Mouse (Mus musculus) forebrain, embryonic 13.5 days (tissue): Measurements from ENCODE around the gene Vapa. TPM values are rescaled to one million over a fixed set of nuclear protein-coding genes. Genes with fewer than 3 reads are reported as not detected.
A peak's percentile ranks its signal among the peaks of the same experiment; 100 is the strongest.
"Not testable (repeated sequence)": the region's sequence is repeated elsewhere in the genome, so short reads cannot be mapped to it uniquely, and the experiment has no call there.

ENCODE experiments used
- ATAC-seq: fragments of 200-750 bp; cut with Nextera tagmentation; 2 replicates; pipeline ENCODE4 v1.8.0; 2017
- H3K27ac ChIP-seq: fragments of 300-500 bp; sonication (generic); 2 replicates; pipeline ENCODE4 v1.5.1; 2015; ENCODE audit warnings: inconsistent platforms, mild to moderate bottlenecking, moderate library complexity
- H3K27me3 ChIP-seq: fragments of 300-500 bp; sonication (generic); 2 replicates; pipeline ENCODE4 v1.6.1; 2015; ENCODE audit warnings: mild to moderate bottlenecking, inconsistent platforms
- H3K36me3 ChIP-seq: fragments of 300-500 bp; sonication (generic); 2 replicates; pipeline ENCODE4 v1.6.1; 2015; ENCODE audit warnings: mild to moderate bottlenecking, inconsistent platforms; ENCODE audit not compliant: poor library complexity, severe bottlenecking
- H3K4me1 ChIP-seq: fragments of 300-500 bp; sonication (generic); 2 replicates; pipeline ENCODE4 v1.6.1; 2015; ENCODE audit warnings: inconsistent platforms
- H3K4me2 ChIP-seq: fragments of 300-500 bp; sonication (generic); 2 replicates; pipeline ENCODE4 v1.6.1; 2015; ENCODE audit warnings: inconsistent platforms, mild to moderate bottlenecking, moderate library complexity
- H3K4me3 ChIP-seq: fragments of 300-500 bp; sonication (generic); 2 replicates; pipeline ENCODE4 v1.5.1; 2015; ENCODE audit warnings: mild to moderate bottlenecking, inconsistent platforms
- H3K9ac ChIP-seq: fragments of 300-500 bp; sonication (generic); 2 replicates; pipeline ENCODE4 v1.6.1; 2015; ENCODE audit warnings: mild to moderate bottlenecking, inconsistent platforms
- H3K9me3 ChIP-seq: fragments of 300-500 bp; sonication (generic); replicated peaks from 2 replicates; pipeline ENCODE4 v1.6.1; 2016; ENCODE audit warnings: inconsistent platforms
- WGBS: fragments of 180-500 bp; shearing (Covaris S2); methylation state at CpG from one replicate; pipeline ENCODE4 v1.1.7; 2015; 5-methylcytosine and 5-hydroxymethylcytosine counted together
- polyA plus RNA-seq: library from polyadenylated mRNA; unstranded; fragments of >200 nt; fragmentation: Nextera tagmentation; extraction: Ambion mirVana; gene quantifications from 2 replicates; pipeline ENCODE4 v1.2.1, GENCODE M21; 2015

Gene Vapa
- polyA plus RNA-seq, 1 experiment from 2014 or later, result 221 TPM

- no peak overlapping the region for H3K4me3 ChIP-seq
- peak; percentile 13; the same call in 1 of the 2 replicates for ATAC-seq
- H3K9ac ChIP-seq, result no peak overlapping the region
- peak overlapping the region; percentile 24 for H3K4me2 ChIP-seq
- H3K36me3 ChIP-seq, result no peaks in the 10 kb centered on the region
- WGBS, result 60% methylated on average over 9 of the region's 9 CpGs
- no peaks in the 10 kb centered on the region for H3K4me1 ChIP-seq
- no peaks in the 10 kb centered on the region for H3K9me3 ChIP-seq
- no peak overlapping the region for H3K27ac ChIP-seq
- H3K27me3 ChIP-seq, result no peaks in the 10 kb centered on the region
These were observed 54.6 kb downstream of the Vapa start for GRCm38 (mm10) chr17:65558788-65559187.

- Histone ChIP-seq H3K9me3 (no peaks in the 10 kb centered on the region), H3K27ac (no peak overlapping the region), H3K4me1 (no peaks in the 10 kb centered on the region), H3K9ac (no peak overlapping the region), H3K4me3 (no peak overlapping the region), H3K36me3 (no peaks in the 10 kb centered on the region), H3K4me2 (peak overlapping the region; percentile 24), H3K27me3 (no peaks in the 10 kb centered on the region)
- ATAC-seq, result peak; percentile 52; the same call in 1 of the 2 replicates
- 46% methylated on average over 9 of the region's 9 CpGs for WGBS
These were observed 55.1 kb downstream of the Vapa start for GRCm38 (mm10) chr17:65558217-65558616.

GRCm38 (mm10) chr17:65557212-65557611 is 56.1 kb downstream of the Vapa start:
- ATAC-seq, result no peak
- H3K27me3 ChIP-seq, result no peaks in the 10 kb centered on the region
- no peak overlapping the region for H3K27ac ChIP-seq
- H3K4me1 ChIP-seq, result no peaks in the 10 kb centered on the region
- H3K4me3 ChIP-seq, result no peak overlapping the region
- H3K36me3 ChIP-seq, result no peaks in the 10 kb centered on the region
- H3K9ac ChIP-seq, result no peak overlapping the region
- H3K9me3 ChIP-seq, result no peaks in the 10 kb centered on the region
- 82% methylated on average over 6 of the region's 6 CpGs for WGBS
- H3K4me2 ChIP-seq, result no peak overlapping the region

DNA sequence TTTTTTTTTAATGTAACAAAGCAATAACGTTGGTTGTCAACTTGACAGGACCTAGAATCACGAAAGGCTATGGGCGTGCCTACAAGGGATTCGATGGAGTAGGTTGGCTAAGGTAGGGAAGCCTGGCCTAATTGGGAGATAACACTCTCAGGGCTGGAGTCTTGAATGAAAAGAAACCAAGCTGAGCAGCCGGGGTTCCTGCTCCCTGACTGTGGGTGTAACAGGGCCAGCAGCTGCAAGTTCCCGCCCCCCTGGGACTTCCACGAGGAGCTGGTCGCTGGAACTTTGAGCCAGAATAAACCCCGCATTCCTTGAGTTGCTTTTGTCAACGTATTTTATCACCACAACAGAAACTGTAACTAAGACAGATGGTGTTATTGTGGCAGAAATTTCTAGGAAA is 56.6 kb downstream of the Vapa start:
- no peak for ATAC-seq
- no peaks in the 10 kb centered on the region for H3K4me1 ChIP-seq
- no peak overlapping the region for H3K27ac ChIP-seq
- no peaks in the 10 kb centered on the region for H3K36me3 ChIP-seq
- H3K9ac ChIP-seq, result no peak overlapping the region
- no peaks in the 10 kb centered on the region for H3K9me3 ChIP-seq
- no peak overlapping the region for H3K4me2 ChIP-seq
- no peaks in the 10 kb centered on the region for H3K27me3 ChIP-seq
- 75% methylated on average over 10 of the region's 10 CpGs for WGBS
- H3K4me3 ChIP-seq, result no peak overlapping the region

DNA sequence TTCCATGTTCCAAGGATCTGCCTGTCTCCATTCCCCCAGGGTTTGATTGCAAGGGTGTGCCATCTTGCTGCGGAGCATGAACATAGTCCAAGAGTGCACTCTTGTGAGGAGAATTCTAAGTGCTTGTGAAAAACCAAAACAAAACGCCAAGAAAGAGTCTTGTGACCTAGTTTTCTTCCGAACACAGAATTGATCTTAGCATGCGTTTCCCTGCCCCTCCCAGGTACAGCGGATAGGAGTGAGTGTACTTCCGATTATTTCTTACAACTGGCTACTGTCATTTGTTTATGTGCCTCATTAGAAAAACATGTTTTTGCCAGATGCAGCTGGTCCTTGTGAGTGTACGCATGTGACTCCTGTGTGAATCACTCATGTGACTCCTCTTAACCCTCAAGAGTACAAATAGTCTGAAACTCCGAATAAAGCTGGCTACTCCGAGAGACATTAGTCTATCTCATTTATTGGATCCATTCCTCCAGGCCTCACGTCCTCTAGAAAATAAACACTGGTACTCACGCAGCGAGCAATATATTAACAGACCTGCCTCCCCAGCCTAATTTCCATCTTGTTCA is 60.8 kb downstream of the Vapa start:
- Histone ChIP-seq H3K4me1 (no peaks in the 10 kb centered on the region), H3K9ac (no peak overlapping the region), H3K9me3 (no peaks in the 10 kb centered on the region), H3K27ac (no peak overlapping the region), H3K27me3 (no peaks in the 10 kb centered on the region), H3K4me3 (no peak overlapping the region), H3K4me2 (no peak overlapping the region), H3K36me3 (no peaks in the 10 kb centered on the region)
- ATAC-seq, result no peak
- 92% methylated on average over 12 of the region's 12 CpGs for WGBS

DNA sequence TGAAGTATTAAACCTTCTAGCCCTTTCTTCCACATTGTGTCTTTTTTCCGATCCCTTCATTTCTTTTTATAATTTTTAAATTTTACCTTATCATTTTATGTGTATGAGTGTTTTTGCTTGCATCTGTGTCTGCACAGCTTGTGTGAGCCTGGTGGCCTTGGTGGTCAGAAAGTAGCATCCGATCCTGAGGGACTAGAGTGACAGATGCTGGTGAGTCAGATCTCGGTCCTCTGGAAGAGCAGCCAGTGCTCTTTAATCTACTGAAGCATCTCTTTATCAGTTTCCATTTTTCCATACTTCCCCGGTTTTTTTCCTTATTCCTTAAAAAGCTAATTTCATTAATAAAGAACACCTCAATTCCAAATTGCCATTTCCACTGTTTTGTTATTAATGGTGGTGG is 63.0 kb downstream of the Vapa start:
- Histone ChIP-seq H3K4me3 (no peak overlapping the region), H3K36me3 (no peaks in the 10 kb centered on the region), H3K9me3 (no peaks in the 10 kb centered on the region), H3K4me2 (no peak overlapping the region), H3K27ac (no peak overlapping the region), H3K9ac (no peak overlapping the region), H3K27me3 (no peaks in the 10 kb centered on the region), H3K4me1 (no peaks in the 10 kb centered on the region)
- no peak for ATAC-seq
- 91% methylated on average over 4 of the region's 4 CpGs for WGBS

- Histone ChIP-seq H3K36me3 (no peaks in the 10 kb centered on the region), H3K27me3 (no peaks in the 10 kb centered on the region), H3K9me3 (no peaks in the 10 kb centered on the region), H3K4me2 (no peak overlapping the region), H3K4me3 (no peak overlapping the region), H3K9ac (no peak overlapping the region), H3K4me1 (no peaks in the 10 kb centered on the region), H3K27ac (no peak overlapping the region)
- no peak for ATAC-seq
- 73% methylated on average over 18 of the region's 18 CpGs for WGBS
These were observed 64.5 kb downstream of the Vapa start for GRCm38 (mm10) chr17:65548698-65549365.

DNA sequence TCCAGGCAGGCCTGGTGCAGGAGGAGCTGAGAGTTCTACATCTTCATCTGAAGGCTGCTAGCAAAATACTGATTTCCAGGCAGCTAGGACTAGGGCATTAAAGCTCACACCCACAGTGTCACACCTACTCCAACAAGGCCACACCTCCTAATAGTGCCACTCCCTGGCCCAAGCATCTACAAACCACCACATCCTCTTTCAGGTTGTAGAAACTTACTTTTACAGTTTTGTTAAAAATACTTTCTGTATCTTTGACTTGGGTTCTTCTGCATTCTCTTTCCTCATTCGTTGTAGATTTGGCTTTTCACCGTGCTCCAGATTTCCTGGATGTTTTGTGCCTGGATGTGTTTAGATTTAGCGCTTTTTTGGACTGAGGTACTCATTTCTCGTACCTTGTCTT is 67.1 kb downstream of the Vapa start:
- not testable (repeated sequence) for H3K27ac ChIP-seq, H3K27me3 ChIP-seq, H3K9me3 ChIP-seq, ATAC-seq, H3K4me1 ChIP-seq, H3K36me3 ChIP-seq, H3K9ac ChIP-seq, H3K4me3 ChIP-seq, H3K4me2 ChIP-seq
- WGBS, result 96% methylated on average over 4 of the region's 4 CpGs

- WGBS, result 16% methylated on average over 26 of the region's 26 CpGs
- H3K4me3 ChIP-seq, result peak within 1 kb of the TSS; percentile 33
These were observed 72.7 kb downstream of the Vapa start, which contains the start of gene Tmem232 for GRCm38 (mm10) chr17:65540441-65541272. Gene Tmem232 (minus strand): TSS chr17:65540782.

GRCm38 (mm10) chr17:65536156-65536555 is 77.2 kb downstream of the Vapa start:
- no peaks in the 10 kb centered on the region for H3K9me3 ChIP-seq
- H3K4me2 ChIP-seq, result no peak overlapping the region
- no peak; the same call in 1 of the 2 replicates for ATAC-seq
- WGBS, result 32% methylated on average over 3 of the region's 3 CpGs
- no peaks in the 10 kb centered on the region for H3K36me3 ChIP-seq
- H3K27me3 ChIP-seq, result no peaks in the 10 kb centered on the region
- H3K9ac ChIP-seq, result no peak overlapping the region
- no peak overlapping the region for H3K4me3 ChIP-seq
- H3K27ac ChIP-seq, result no peak overlapping the region
- H3K4me1 ChIP-seq, result peaks cover 3% of the 10 kb centered on the region; the same call in 1 of the 2 replicates

More at GRCm38 (mm10) chr17:65540441-65541272, 72.7 kb downstream of the Vapa start, which contains the start of gene Tmem232:
- H3K9ac ChIP-seq, result peak within 1 kb of the TSS; percentile 31
- H3K27me3 ChIP-seq, result no peaks in the 10 kb centered on the region
- H3K4me1 ChIP-seq, result peaks cover 3% of the 10 kb centered on the region; the same call in 1 of the 2 replicates
- H3K27ac ChIP-seq, result no peak within 1 kb of the TSS
- H3K4me2 ChIP-seq, result peak within 1 kb of the TSS; percentile 68
- H3K36me3 ChIP-seq, result no peaks in the 10 kb centered on the region
- H3K9me3 ChIP-seq, result no peaks in the 10 kb centered on the region
- peak; percentile 90 for ATAC-seq

DNA sequence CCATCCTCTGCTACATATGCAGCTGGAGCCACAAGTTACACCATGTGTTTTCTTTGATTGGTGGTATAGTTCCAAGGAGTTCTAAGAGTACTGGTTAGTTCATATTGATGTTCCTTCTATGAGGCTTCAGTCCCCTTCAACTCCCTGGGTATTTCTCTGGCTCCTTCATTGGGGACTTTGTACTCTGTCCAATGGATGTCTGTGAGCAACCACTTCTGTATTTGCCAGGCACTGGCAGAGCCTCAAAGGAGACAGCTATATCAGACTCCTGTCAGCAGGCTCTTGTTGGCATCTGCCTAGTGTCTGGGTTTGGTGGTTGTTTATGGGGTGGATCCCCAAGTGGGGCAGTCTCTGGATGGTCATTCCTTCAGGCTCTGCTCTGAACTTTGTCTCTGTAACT is 81.0 kb downstream of the Vapa start:
- H3K4me3 ChIP-seq, ATAC-seq, H3K27ac ChIP-seq, H3K4me1 ChIP-seq, H3K9ac ChIP-seq, H3K9me3 ChIP-seq, H3K4me2 ChIP-seq, H3K27me3 ChIP-seq, H3K36me3 ChIP-seq: not testable (repeated sequence)
